Mouse (Mus musculus): ENCODE results near the gene Olfr974. TPM values are rescaled to one million over a fixed set of nuclear protein-coding genes. Genes with fewer than 3 reads are reported as not detected.
"Not testable (repeated sequence)": the region's sequence is repeated elsewhere in the genome, so short reads cannot be mapped to it uniquely, and the experiment has no call there.

Gene Olfr974
- not detected in 2 replicates for total RNA-seq (2014; rRNA removed)
- polyA plus RNA-seq (2012; rRNA removed) = not detected in 2 replicates

- TF ChIP-seq CTCF (IDR thresholded peaks at IDR 0.05; ENCODE audit: low read depth, low read length) = no peak
- 91% methylated on average over 1 of the region's 1 CpGs for WGBS
- H3K27me3 ChIP-seq (ENCODE audit: control insufficient read depth, insufficient read depth, low read length) = no peaks in the 10 kb centered on the region
Observed at GRCm38 (mm10) chr9:39937201-39937600, at the start of gene Olfr974. TSS of gene Olfr974 (plus strand) at chr9:39937501.

DNA sequence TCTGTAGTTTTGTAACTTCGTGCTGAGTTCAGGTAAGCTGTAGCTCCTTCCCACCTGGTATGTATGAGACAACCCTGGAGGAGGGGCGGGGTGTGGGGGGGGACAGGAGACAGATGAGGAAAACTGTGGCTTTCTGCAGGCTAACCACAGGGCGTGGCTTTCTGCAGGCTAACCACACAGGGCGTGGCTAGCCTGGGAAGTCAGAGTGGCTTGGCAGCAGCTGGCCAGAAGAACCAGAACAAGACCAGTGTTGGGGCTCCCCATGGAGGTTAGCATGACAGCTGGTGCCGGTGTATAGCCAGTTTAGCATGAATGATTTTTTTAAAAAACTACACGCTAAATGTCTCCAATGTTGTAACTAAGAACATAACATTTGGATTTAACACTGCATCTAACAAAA lies 32.2 kb upstream of the Olfr974 start:
- Histone ChIP-seq H3K4me3 (ENCODE audit: insufficient read depth, low read depth, low read length) (no peak overlapping the region), H3K27me3 (ENCODE audit: control insufficient read depth, insufficient read depth, low read length) (no peaks in the 10 kb centered on the region), H3K9ac (ENCODE audit: low read depth, low read length) (no peak overlapping the region), H3K79me2 (ENCODE audit: control insufficient read depth, insufficient read depth, low read length) (no peaks in the 10 kb centered on the region), H3K36me3 (ENCODE audit: control insufficient read depth, insufficient read depth, low read length) (no peaks in the 10 kb centered on the region), H3K4me1 (ENCODE audit: control insufficient read depth, insufficient read depth, low read length) (no peaks in the 10 kb centered on the region), H3K27ac (replicated peaks; ENCODE audit: insufficient read depth, low read depth, low read length) (no peak overlapping the region)
- WGBS = 66% methylated on average over 6 of the region's 6 CpGs
- no peak for DNase-seq (ENCODE audit: extremely low read depth, low read depth, low spot score)
- no peak for TF ChIP-seq POLR2A (IDR thresholded peaks at IDR 0.05; ENCODE audit: extremely low read depth, insufficient read depth, low read length)
- no peak for TF ChIP-seq CTCF (IDR thresholded peaks at IDR 0.05; ENCODE audit: low read depth, low read length)

More at GRCm38 (mm10) chr9:39937201-39937600, at the start of gene Olfr974:
- Histone ChIP-seq H3K9ac (ENCODE audit: low read depth, low read length) (no peak within 1 kb of the TSS), H3K36me3 (ENCODE audit: control insufficient read depth, insufficient read depth, low read length) (no peaks in the 10 kb centered on the region), H3K4me3 (ENCODE audit: insufficient read depth, low read depth, low read length) (no peak within 1 kb of the TSS), H3K4me1 (ENCODE audit: control insufficient read depth, insufficient read depth, low read length) (no peaks in the 10 kb centered on the region), H3K79me2 (ENCODE audit: control insufficient read depth, insufficient read depth, low read length) (no peaks in the 10 kb centered on the region), H3K27ac (replicated peaks; ENCODE audit: insufficient read depth, low read depth, low read length) (no peak within 1 kb of the TSS)
- no peak for DNase-seq (ENCODE audit: extremely low read depth, low read depth, low spot score)

DNA sequence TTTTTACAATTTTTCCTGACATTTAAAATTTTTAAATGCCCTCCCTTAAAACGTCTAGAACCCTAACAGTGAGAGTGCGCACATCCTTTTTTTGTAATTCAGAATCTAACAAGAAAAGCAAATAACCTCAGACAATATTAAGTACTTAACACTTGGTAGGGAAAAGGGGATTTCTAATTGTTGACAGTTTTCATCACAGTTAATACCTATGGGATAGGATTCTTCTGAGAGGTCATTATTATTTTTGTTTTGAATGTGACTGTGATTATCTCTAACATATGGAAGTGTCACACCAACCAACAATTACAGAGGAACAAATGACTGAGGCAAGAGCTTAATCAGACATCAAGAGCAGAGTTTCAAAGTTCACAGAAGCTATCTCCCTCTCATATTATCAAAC lies 30.3 kb upstream of the Olfr974 start, which contains the start of gene Olfr229:
Olfr229 (plus strand) TSS at position 301 of the 400 bp plus-strand sequence.
- no peaks in the 10 kb centered on the region for H3K27me3 ChIP-seq (ENCODE audit: control insufficient read depth, insufficient read depth, low read length)
- no peak for DNase-seq (ENCODE audit: extremely low read depth, low read depth, low spot score)
- no peaks in the 10 kb centered on the region for H3K36me3 ChIP-seq (ENCODE audit: control insufficient read depth, insufficient read depth, low read length)
- no peak within 1 kb of the TSS for H3K27ac ChIP-seq (replicated peaks; ENCODE audit: insufficient read depth, low read depth, low read length)
- WGBS = 58% methylated on average over 2 of the region's 2 CpGs
- H3K4me3 ChIP-seq (ENCODE audit: insufficient read depth, low read depth, low read length) = no peak within 1 kb of the TSS
- TF ChIP-seq POLR2A (IDR thresholded peaks at IDR 0.05; ENCODE audit: extremely low read depth, insufficient read depth, low read length) (no peak), CTCF (IDR thresholded peaks at IDR 0.05; ENCODE audit: low read depth, low read length) (no peak)
- no peaks in the 10 kb centered on the region for H3K4me1 ChIP-seq (ENCODE audit: control insufficient read depth, insufficient read depth, low read length)
- H3K9ac ChIP-seq (ENCODE audit: low read depth, low read length) = no peak within 1 kb of the TSS
- no peaks in the 10 kb centered on the region for H3K79me2 ChIP-seq (ENCODE audit: control insufficient read depth, insufficient read depth, low read length)

DNA sequence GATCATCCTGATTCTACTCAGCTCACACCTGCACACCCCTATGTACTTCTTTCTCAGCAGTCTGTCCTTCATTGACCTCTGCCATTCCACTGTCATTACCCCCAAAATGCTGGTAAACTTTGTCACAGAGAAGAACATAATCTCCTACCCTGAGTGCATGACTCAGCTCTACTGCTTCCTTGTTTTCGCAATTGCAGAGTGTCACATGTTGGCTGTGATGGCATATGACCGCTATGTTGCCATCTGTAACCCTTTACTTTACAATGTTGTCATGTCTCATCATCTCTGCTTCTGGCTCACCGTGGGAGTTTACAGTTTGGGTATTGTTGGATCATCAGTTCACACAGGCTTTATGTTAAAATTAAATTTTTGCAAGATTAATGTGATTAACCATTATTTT lies 27.4 kb upstream of the Olfr974 start:
- Histone ChIP-seq H3K9ac (ENCODE audit: low read depth, low read length) (no peak overlapping the region), H3K27me3 (ENCODE audit: control insufficient read depth, insufficient read depth, low read length) (no peaks in the 10 kb centered on the region), H3K4me3 (ENCODE audit: insufficient read depth, low read depth, low read length) (no peak overlapping the region), H3K27ac (replicated peaks; ENCODE audit: insufficient read depth, low read depth, low read length) (no peak overlapping the region), H3K36me3 (ENCODE audit: control insufficient read depth, insufficient read depth, low read length) (no peaks in the 10 kb centered on the region), H3K4me1 (ENCODE audit: control insufficient read depth, insufficient read depth, low read length) (no peaks in the 10 kb centered on the region), H3K79me2 (ENCODE audit: control insufficient read depth, insufficient read depth, low read length) (no peaks in the 10 kb centered on the region)
- 73% methylated on average over 3 of the region's 3 CpGs for WGBS
- DNase-seq (ENCODE audit: extremely low read depth, low read depth, low spot score) = no peak
- no peak for TF ChIP-seq POLR2A (IDR thresholded peaks at IDR 0.05; ENCODE audit: extremely low read depth, insufficient read depth, low read length)

DNA sequence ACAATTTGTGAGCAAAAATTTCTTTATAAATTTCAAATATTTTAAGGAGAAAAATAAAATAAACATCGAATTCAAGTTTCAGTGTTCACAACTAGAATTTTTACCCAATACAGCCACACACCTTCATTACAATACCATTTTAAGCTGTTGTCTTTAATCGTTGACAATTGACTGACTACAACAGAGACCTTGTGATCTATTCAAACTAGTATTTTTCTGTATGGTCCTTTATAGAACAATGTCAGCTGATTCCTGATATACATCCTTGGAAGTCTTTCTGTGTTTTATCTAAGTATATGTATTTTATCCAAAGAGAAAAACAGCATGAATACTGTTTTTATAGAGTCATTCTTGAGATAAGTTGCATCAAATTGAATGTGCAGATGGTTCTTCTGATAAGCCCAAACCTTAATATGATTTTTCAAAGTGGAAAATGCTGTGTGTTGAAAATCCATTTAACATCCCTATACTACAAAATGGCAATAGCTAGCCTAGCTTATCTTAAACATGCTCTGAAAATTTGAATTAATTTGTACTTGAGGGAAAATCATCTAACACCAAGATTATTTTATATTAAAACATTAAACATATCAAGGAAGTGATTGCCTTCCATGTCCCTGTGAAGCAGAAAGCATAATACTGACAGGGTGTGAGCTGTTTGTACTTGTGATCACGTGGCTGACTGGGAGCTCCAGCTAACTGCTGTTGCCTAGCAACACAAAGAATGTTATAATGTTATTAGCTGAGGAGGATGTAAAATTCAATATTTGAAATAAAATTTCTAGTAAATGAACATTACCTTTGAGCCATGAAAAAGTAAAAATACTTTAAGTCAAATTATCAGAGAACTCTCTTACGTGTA lies 9.1 kb upstream of the Olfr974 start:
- WGBS = no CpG with 5 or more reads among the region's 4 CpGs
- not testable (repeated sequence) for H3K4me1 ChIP-seq (ENCODE audit: control insufficient read depth, insufficient read depth, low read length); H3K36me3 ChIP-seq (ENCODE audit: control insufficient read depth, insufficient read depth, low read length); H3K27ac ChIP-seq (replicated peaks; ENCODE audit: insufficient read depth, low read depth, low read length); H3K27me3 ChIP-seq (ENCODE audit: control insufficient read depth, insufficient read depth, low read length); H3K79me2 ChIP-seq (ENCODE audit: control insufficient read depth, insufficient read depth, low read length); H3K4me3 ChIP-seq (ENCODE audit: insufficient read depth, low read depth, low read length); DNase-seq (ENCODE audit: extremely low read depth, low read depth, low spot score); H3K9ac ChIP-seq (ENCODE audit: low read depth, low read length)

GRCm38 (mm10) chr9:39928837-39929236 lies 8.5 kb upstream of the Olfr974 start:
- not testable (repeated sequence) for H3K4me3 ChIP-seq (ENCODE audit: insufficient read depth, low read depth, low read length); H3K27ac ChIP-seq (replicated peaks; ENCODE audit: insufficient read depth, low read depth, low read length); H3K79me2 ChIP-seq (ENCODE audit: control insufficient read depth, insufficient read depth, low read length); H3K36me3 ChIP-seq (ENCODE audit: control insufficient read depth, insufficient read depth, low read length); H3K9ac ChIP-seq (ENCODE audit: low read depth, low read length); DNase-seq (ENCODE audit: extremely low read depth, low read depth, low spot score); H3K4me1 ChIP-seq (ENCODE audit: control insufficient read depth, insufficient read depth, low read length); H3K27me3 ChIP-seq (ENCODE audit: control insufficient read depth, insufficient read depth, low read length)
- WGBS = 50% methylated on average over 1 of the region's 1 CpGs
